Mouse (Mus musculus) bone marrow, adult 2 months (tissue): ENCODE measurements around the gene Mpo.

ENCODE experiments used
- CTCF ChIP-seq: fragments of 200-500 bp; IDR thresholded peaks from 2 replicates; pipeline ENCODE4 v1.5.1; 2011; ENCODE audit warnings: low read length, control low read depth; ENCODE audit not compliant: control insufficient read depth, insufficient read depth
- POLR2A ChIP-seq: fragments of 200-500 bp; IDR thresholded peaks from 2 replicates; pipeline ENCODE4 v1.6.1; 2011; ENCODE audit warnings: low read depth, mild to moderate bottlenecking, control low read depth, low read length, borderline replicate concordance; ENCODE audit not compliant: control insufficient read depth

DNA sequence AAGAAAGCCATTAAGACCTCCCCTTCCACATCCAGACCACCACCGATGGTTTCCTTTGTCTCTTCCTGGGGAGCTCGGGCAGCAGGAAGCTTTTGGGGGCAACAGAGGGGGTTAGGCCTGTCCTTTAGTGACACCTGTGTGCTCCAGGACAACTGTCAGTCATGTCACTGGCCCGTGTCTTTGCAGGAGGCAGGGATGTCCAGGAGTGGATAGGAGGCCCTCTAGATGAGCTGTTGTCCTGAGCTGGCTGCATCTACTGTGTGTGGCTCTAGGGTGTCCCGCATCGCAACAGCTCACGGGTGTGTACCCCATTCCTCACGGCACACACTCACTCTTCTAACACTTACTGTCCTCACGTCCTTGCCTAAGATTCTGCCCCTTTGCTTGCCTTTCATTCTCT lies 40.1 kb upstream of the Mpo start:
- TF ChIP-seq CTCF (no peak), POLR2A (no peak)
